Mouse (Mus musculus): ENCODE data around the gene Med12. TPM values are rescaled to one million over a fixed set of nuclear protein-coding genes. Genes with fewer than 3 reads are reported as not detected.

Med12 gene
- 10 to 100 TPM; 15.7 to 20.3 (median 19.5) TPM for total RNA-seq (2022)

- peak; percentile 88 for DNase-seq (ENCODE audit: low spot score)
These were observed at the start of gene Med12 for GRCm38 (mm10) chrX:101273875-101274738. Gene Med12 (plus strand): TSS chrX:101274030.

GRCm38 (mm10) chrX:101245011-101245410 lies 28.8 kb upstream of the Med12 start:
- no peak for DNase-seq (ENCODE audit: low spot score)

GRCm38 (mm10) chrX:101253952-101254729 lies 19.7 kb upstream of the Med12 start, which contains the start of gene Foxo4:
Gene Foxo4 (plus strand): TSS chrX:101254528.
- DNase-seq (ENCODE audit: low spot score), result peak; percentile 87

GRCm38 (mm10) chrX:101254740-101255139 lies 19.1 kb upstream of the Med12 start:
- no peak for DNase-seq (ENCODE audit: low spot score)

GRCm38 (mm10) chrX:101256603-101257002 lies 17.2 kb upstream of the Med12 start:
- DNase-seq (ENCODE audit: low spot score), result no peak

- DNase-seq (ENCODE audit: low spot score), result no peak
These were observed 13.1 kb upstream of the Med12 start for GRCm38 (mm10) chrX:101260441-101261325.

GRCm38 (mm10) chrX:101263892-101264291 lies 9.9 kb upstream of the Med12 start, which contains the start of gene Gm614:
Gene Gm614 (minus strand): TSS chrX:101263992.
- no peak for DNase-seq (ENCODE audit: low spot score)

- DNase-seq (ENCODE audit: low spot score), result no peak
These were observed 7.2 kb upstream of the Med12 start for GRCm38 (mm10) chrX:101266631-101267030.

GRCm38 (mm10) chrX:101268025-101268754 lies 5.6 kb upstream of the Med12 start, which contains the start of gene Il2rg:
Gene Il2rg (minus strand): TSS chrX:101268255.
- DNase-seq (ENCODE audit: low spot score), result peak; percentile 15

- DNase-seq (ENCODE audit: low spot score), result no peak
These were observed 5.1 kb upstream of the Med12 start, which contains the start of gene Gm20489 for GRCm38 (mm10) chrX:101268755-101269124. Gene Gm20489 (minus strand): TSS chrX:101269023.

GRCm38 (mm10) chrX:101273410-101273809 lies 420 bp upstream of the Med12 start:
- no peak for DNase-seq (ENCODE audit: low spot score)

GRCm38 (mm10) chrX:101282813-101283212 lies 9.0 kb downstream of the Med12 start:
- no peak for DNase-seq (ENCODE audit: low spot score)

- no peak for DNase-seq (ENCODE audit: low spot score)
These were observed 11.7 kb downstream of the Med12 start for GRCm38 (mm10) chrX:101285534-101285933.

- DNase-seq (ENCODE audit: low spot score), result no peak
These were observed 12.3 kb downstream of the Med12 start for GRCm38 (mm10) chrX:101285953-101286670.

- no peak for DNase-seq (ENCODE audit: low spot score)
These were observed 13.7 kb downstream of the Med12 start for GRCm38 (mm10) chrX:101287543-101287942.

GRCm38 (mm10) chrX:101288432-101288831 lies 14.6 kb downstream of the Med12 start:
- DNase-seq (ENCODE audit: low spot score), result no peak

GRCm38 (mm10) chrX:101289037-101289436 lies 15.2 kb downstream of the Med12 start:
- DNase-seq (ENCODE audit: low spot score), result no peak

GRCm38 (mm10) chrX:101290111-101290510 lies 16.3 kb downstream of the Med12 start:
- DNase-seq (ENCODE audit: low spot score), result no peak

GRCm38 (mm10) chrX:101299055-101299454 lies 25.2 kb downstream of the Med12 start, which contains the start of gene Nlgn3:
Gene Nlgn3 (plus strand): TSS chrX:101299168.
- DNase-seq (ENCODE audit: low spot score), result no peak

All from heart, adult 8-10 months (tissue).